Mouse (Mus musculus): Measurements from ENCODE around the gene Zcrb1.
"Not testable (repeated sequence)": the region's sequence is repeated elsewhere in the genome, so short reads cannot be mapped to it uniquely, and the experiment has no call there.

Zcrb1 gene

GRCm38 (mm10) chr15:93397826-93398698 lies at the start of gene Zcrb1, which contains the start of gene Pphln1:
Zcrb1 (minus strand) TSS chr15:93398334.
Pphln1 (plus strand) TSS chr15:93398350.
- peak; percentile 75 to 83 for DNase-seq

GRCm38 (mm10) chr15:93443676-93444075 lies 45.5 kb upstream of the Zcrb1 start:
- no peak for DNase-seq

GRCm38 (mm10) chr15:93442271-93442670 lies 44.1 kb upstream of the Zcrb1 start:
- no peak for DNase-seq

GRCm38 (mm10) chr15:93438663-93439062 lies 40.5 kb upstream of the Zcrb1 start:
- peak in 1 of 2 experiments; percentile 49 for DNase-seq

GRCm38 (mm10) chr15:93435998-93436397 lies 37.9 kb upstream of the Zcrb1 start:
- no peak for DNase-seq

- DNase-seq, result peak in 1 of 2 experiments; percentile 7
Observed at GRCm38 (mm10) chr15:93433811-93434210, 35.7 kb upstream of the Zcrb1 start.

- DNase-seq, result no peak
Observed at GRCm38 (mm10) chr15:93422537-93422936, 24.4 kb upstream of the Zcrb1 start.

- no peak for DNase-seq
Observed at GRCm38 (mm10) chr15:93420596-93420995, 22.5 kb upstream of the Zcrb1 start.

GRCm38 (mm10) chr15:93416300-93416699 lies 18.2 kb upstream of the Zcrb1 start:
- no peak for DNase-seq

GRCm38 (mm10) chr15:93414456-93414855 lies 16.3 kb upstream of the Zcrb1 start:
- no peak for DNase-seq

GRCm38 (mm10) chr15:93412445-93412844 lies 14.3 kb upstream of the Zcrb1 start:
- no peak for DNase-seq

GRCm38 (mm10) chr15:93406492-93406891 lies 8.4 kb upstream of the Zcrb1 start:
- no peak for DNase-seq

- no peak for DNase-seq
Observed at GRCm38 (mm10) chr15:93405446-93405986, 7.4 kb upstream of the Zcrb1 start.

GRCm38 (mm10) chr15:93404849-93405248 lies 6.7 kb upstream of the Zcrb1 start:
- no peak for DNase-seq

GRCm38 (mm10) chr15:93402730-93403129 lies 4.6 kb upstream of the Zcrb1 start:
- no peak for DNase-seq

GRCm38 (mm10) chr15:93401446-93401845 lies 3.3 kb upstream of the Zcrb1 start:
- no peak for DNase-seq

GRCm38 (mm10) chr15:93398699-93399540 lies 786 bp upstream of the Zcrb1 start:
- peak in 1 of 2 experiments; percentile 5 for DNase-seq

GRCm38 (mm10) chr15:93397269-93397668 lies 865 bp downstream of the Zcrb1 start:
- no peak for DNase-seq

GRCm38 (mm10) chr15:93381337-93381736 lies 16.8 kb downstream of the Zcrb1 start:
- DNase-seq, result no peak

GRCm38 (mm10) chr15:93379177-93379576 lies 19.0 kb downstream of the Zcrb1 start:
- DNase-seq, result no peak

- DNase-seq, result no peak
Observed at GRCm38 (mm10) chr15:93375696-93376095, 22.4 kb downstream of the Zcrb1 start.

- not testable (repeated sequence) for DNase-seq
Observed at GRCm38 (mm10) chr15:93372525-93373119, 25.5 kb downstream of the Zcrb1 start.

- DNase-seq, result no peak
Observed at GRCm38 (mm10) chr15:93371838-93372237, 26.3 kb downstream of the Zcrb1 start.
